Mouse (Mus musculus) testis, postnatal 10 days (tissue): ENCODE measurements around the gene Lnpep.

Experiments
- DNase-seq: peaks from one replicate; pipeline ENCODE4 v3.0.0; 2021; ENCODE audit warnings: low spot score

Lnpep gene

DNA sequence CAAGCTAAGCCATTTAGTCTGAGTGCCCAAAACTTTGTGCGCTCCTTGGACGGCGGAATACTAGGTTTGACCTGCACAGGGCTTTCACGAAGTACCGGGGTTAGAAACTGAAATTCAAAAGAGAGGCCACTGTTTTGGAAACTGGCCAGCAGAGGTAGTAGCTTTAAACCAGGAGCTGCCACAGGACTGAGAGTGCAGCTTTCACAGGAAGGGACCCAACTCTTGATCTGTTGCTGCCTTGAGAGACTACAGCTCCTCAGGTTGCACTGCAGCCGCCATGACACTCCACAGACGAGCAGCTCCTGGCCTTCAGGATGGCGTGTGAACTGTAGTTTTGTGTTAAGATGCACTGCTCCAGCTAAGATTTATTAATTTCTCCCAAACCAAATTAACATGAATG, 132.7 kb downstream of the Lnpep start:
- DNase-seq, result no peak

DNA sequence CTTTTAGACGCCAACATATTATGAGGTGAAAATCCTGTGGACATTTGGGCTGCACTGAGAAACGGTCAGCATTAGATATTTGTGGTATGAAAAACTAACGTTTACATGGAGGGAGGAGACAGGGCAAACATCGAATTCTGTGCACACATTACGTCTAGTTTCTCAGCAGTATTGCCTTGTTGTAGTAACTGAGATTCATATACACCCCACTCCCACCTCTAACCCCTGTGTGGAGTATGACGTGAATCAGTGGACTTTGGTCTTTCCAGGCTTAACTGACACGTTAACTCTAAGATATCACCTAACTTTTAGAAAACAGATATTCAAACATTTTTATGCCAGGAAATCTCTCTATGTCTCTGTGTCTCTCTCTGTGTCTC, 133.2 kb downstream of the Lnpep start:
- no peak for DNase-seq

DNA sequence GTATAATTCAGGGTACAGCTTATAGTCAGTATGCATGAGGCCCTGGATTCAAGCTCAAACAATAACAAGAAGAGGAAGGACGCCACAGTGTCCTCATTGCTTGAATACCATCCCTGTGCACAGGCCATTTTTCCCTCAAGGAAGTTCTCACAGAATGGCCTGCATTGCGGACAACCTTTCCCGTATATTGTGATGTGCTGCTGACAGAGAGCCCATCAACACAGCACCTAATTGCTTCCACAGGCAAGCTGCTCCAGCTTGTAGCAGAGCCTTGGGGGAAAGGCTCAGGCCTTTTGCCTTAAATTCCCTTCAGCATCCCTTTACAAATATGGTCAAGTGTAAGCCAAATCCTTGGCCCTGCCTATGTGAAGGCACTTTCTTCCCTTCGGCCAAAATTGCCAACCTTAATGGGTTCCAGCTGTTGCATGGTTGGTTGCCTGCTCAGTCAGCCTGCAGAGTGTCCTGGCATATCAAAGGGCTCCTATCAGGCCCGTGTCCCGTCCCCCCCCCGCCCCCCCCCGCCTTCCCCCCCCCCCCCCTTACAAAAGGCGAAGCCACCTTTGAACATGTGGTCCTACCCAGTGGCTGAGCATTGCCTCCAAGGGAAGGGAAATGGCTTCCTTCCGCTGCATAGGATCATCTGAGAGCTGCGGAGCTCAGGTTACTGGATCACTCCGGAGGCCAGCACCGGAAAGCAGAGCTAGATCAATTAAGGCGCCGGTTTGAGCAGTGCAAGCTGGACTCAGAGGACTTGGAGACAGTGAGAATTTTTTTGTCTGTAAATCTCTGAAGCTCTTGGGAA, 133.8 kb downstream of the Lnpep start:
- no peak for DNase-seq

- no peak for DNase-seq
Observed at GRCm38 (mm10) chr17:17485789-17486188, 139.1 kb downstream of the Lnpep start.
